Mouse (Mus musculus): ENCODE measurements around the gene Pdhb.

- TF ChIP-seq POLR2A (IDR thresholded peaks at IDR 0.05; ENCODE audit: low read depth, low read length) (no peak), CTCF (IDR thresholded peaks at IDR 0.05; ENCODE audit: extremely low read depth, insufficient read length, insufficient replicate concordance, low read depth, low read length) (no peak)
These were observed 31.7 kb downstream of the Pdhb start for GRCm38 (mm10) chr14:8141131-8141530.
